Mouse (Mus musculus) left cerebral cortex, adult 8-10 months (tissue): Measurements from ENCODE around the gene Caap1. TPM values are rescaled to one million over a fixed set of nuclear protein-coding genes. Genes with fewer than 3 reads are reported as not detected.

ENCODE experiments used
- DNase-seq, 2 experiments: peaks; one replicate each; pipeline ENCODE4 v3.0.0; 2022; ENCODE audit warnings: low spot score in 2 of 2
- total RNA-seq, 4 experiments: library from RNA; stranded (reverse); gene quantifications; 2 replicates each; pipeline ENCODE4 v1.2.4; 2022

Caap1 gene
- 1 to 10 TPM; 7.6 to 9.2 (median 9.0) TPM for total RNA-seq

DNA sequence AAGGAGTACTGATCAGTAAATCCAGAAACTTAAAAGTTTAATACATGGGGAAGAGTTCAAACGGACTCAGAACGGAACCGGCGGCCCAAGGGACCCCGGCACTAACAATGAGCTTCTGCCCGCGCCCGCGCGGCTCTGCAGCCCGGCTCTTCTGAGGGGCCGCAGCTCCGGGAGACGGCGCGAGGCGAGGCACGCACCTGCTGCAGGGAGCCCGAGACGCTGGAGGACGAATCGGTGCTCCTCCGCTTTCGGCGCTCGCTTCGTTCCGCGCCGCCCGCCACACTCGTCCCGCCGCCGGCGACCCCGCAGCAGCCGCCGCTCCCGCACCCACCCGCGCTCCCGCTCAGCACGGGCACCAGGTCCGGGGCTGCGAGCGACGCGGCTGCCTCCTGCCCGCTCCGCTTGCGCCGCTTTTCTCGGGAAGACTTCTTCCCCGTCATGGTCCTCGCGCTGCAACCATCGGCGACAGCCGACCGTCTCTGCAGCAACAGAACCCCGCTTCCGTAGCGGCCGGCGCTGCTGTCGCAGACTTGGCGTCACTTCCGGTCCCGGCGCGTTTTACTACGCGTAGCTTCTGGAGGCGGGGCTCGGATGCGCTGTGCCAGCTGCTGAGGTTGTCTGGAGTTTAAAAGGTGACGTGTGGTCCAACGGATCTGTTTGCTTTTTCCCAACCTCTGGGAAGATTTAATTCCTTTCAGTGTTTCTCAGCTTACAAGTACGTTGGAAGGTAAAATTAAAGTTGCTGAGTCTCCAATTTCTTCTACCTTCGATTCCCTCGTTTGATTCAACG, at the start of gene Caap1, which contains the start of gene Gm10306:
Caap1 (minus strand) TSS at position 532 of the 790 bp plus-strand sequence.
Gm10306 (plus strand) TSS at position 282 of the 790 bp plus-strand sequence.
- DNase-seq: peak; percentile 84 to 90

DNA sequence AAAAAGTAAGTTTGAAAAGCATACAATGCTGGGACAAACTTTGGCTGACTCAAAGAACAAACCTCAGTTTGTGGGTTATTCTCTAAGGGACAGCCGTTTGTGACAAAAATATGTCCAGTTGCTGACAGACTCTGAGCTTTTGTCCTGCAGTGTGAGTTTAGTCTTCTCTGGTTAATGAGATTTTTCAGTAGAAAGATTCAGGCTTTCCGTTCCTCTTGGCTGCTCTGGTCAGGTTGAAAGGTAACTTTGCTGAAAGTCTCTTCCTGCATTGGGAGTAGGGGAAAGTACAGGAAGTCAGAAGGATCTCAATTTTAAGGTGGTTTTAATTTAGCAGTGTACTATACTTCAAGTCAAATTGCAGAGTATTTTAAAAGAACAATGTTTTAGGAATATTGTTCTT, 49.0 kb upstream of the Caap1 start:
- no peak for DNase-seq

DNA sequence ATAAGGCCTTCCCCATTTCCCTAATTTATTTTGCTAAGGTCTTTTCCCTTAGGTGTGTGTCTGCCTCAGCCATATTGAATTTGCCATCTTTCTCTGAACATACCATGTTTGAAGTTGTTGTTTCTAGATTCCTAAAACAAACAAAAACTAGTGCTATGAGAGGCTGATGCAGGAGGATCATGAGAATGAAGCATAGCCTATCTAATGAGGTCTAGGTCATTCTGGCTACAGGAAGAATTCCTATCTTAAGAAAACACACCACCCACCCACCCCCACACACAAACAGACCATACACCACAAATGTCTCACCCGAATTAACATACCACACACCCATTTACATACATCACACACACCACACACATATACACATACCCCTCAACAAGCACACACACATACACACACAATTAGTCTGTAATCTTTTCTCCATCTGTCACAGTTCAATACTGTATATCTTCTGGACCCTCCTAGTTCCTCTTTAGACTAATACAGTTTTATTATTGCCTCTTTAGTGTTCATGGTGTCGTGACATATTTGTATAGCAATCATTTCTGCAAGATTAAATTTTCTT, 47.9 kb upstream of the Caap1 start:
- DNase-seq: no peak

DNA sequence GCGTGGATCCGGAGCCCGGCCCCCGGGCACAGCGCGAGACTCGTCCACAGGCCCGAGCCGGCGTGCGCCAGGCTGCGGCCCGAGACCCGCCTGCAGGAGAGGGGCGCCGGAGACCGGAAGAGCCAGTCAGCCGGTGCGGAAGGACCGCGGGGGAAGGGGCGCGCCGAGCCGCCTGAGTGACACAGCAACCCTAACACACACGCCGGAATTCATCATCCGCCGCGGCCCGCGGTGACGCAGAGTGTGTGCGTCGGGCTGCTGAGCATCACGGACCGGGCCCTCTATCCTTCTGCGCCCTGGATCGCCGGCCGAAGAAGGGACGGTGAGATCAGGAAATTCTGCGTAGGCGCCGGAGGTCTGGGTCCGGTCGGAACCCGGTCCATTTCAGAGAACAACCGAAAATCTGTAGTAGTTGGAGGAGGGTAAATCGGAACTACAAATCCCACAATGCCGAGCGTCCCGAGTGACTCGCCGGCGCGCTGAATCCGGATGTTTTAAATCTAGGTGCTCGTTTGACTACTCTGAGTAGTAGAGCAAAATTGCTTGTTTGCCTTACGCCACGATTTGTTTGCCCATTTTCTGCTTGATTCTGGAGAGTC, 46.5 kb upstream of the Caap1 start, which contains the start of gene Plaa:
Plaa (minus strand) TSS at position 214 of the 599 bp plus-strand sequence.
- peak; percentile 92 to 94 for DNase-seq

DNA sequence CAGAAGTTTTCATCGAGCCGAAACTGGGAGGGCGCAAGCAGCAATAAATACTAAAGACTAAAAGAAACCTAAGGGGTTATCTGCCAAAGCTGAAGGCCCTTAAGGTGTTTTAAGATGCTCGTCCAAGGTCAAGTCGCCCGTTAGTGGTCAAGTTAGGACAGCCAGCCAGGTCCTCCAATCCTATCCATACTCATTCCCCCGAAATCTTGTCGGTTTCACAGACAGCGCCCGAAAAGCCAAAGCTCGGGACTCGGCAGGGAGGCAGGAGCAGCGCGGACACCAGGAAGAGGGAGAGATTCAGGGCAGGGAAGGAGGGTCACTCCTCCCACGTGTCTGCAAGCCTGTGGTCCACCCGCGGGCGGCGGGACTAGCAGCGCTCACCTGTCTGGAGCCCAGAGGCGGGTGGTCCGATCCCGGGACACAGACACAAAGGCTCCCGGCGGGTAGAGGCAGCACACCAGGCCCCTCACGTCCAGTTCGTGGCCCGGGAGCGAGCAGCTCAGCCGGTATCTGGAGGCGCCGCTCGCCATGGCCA, 46.0 kb upstream of the Caap1 start:
- DNase-seq: no peak

DNA sequence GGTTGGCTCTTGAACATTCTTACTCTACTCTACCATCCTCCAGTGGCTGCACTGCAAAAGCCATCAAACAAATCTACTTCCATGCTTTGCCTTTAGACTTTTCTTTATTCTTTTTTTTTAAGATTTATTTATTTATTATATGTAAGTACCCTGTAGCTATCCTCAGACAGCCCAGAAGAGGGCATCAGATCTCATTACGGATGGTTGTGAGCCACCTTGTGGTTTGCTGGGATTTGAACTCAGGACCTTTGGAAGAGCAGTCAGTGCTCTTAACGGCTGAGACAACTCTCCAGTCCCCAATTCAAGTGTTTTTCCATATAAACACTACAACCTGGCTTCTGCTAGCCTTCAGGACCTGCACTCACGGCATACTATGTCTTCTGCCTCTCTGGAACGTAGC, 44.8 kb upstream of the Caap1 start:
- DNase-seq: no peak

DNA sequence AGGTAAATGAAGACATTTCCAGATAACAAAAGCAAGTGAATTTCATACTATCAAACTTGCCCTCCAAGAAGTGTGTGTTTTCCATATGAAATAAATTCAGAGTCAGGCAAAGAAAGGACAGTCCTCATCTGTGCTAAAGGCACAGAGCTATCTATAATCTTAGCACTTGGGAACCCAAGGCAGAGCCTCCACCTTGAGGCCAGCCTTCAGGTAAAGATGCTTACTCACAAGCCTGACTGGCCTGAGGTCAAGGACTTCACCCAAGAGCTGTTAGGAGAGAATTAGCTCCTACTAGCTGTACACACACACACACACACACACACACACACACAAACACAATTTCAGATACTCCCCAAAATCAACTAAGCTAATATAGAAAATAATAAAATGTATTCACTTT, 36.1 kb upstream of the Caap1 start:
- DNase-seq: no peak

DNA sequence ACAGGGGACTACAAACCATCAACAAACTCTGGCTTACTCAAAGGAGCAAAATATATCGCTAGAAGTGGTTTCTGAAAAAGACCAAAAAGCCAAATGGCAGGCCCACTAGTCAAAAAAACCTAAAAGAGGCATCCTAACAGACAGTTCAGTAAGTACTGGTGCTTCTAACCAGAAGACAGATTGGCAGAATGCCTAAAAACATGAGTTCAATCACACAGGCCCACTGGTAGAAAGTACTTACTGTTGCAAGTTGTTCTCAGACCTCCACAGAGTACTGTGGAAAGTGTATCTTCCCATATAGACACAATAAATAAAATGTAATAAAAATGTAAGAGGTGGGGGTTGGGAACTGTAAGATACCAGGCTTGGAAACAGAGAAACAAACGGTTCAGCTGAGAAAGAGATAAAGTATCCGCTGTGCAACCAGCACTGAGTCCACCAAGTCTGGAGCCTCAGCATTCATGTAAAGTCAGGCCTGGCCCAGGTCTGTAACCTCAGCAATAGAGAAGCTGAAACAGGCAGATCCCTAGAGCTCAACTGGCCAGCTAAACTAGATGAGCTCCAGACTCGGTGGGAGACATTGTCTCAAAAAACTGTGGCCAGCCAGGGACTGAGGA, 35.3 kb upstream of the Caap1 start:
- DNase-seq: no peak

DNA sequence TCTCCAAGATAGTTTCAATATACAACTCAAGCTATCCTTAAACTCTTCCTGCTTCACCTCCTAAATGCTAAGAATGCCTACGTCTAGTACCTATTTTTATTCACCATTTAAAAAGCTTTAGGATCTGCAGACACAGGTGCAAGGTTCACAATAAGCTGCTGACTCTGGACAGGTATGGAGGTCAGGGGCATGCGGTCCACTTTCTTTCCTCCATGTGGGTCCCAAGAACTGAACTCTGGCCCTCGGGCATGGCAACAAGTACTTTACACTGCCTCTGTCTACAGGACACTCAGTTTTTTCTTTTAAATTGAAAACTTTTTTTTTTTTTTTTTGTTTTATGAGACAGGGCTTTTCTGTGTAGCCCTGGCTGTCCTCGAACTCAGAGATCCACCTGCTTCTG, 16.1 kb upstream of the Caap1 start:
- no peak for DNase-seq

DNA sequence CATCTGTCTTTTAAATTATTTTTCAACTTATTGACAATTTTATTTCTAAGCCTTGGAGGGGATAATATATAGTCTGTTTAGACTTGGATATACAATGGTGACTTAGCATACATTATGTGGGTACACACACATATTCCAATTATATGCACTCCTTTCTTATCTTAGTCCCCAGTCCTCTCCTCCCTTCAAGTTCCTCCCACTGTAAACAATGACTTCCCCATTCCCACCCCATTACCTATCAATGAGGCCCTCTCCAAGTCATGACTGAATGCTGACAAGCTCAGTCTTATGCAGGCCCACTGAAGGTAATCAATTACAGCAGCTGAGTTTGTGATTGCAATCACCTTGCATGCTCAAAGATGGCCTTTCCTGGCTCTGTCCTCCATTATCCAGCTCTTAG, 7.7 kb upstream of the Caap1 start:
- no peak for DNase-seq

DNA sequence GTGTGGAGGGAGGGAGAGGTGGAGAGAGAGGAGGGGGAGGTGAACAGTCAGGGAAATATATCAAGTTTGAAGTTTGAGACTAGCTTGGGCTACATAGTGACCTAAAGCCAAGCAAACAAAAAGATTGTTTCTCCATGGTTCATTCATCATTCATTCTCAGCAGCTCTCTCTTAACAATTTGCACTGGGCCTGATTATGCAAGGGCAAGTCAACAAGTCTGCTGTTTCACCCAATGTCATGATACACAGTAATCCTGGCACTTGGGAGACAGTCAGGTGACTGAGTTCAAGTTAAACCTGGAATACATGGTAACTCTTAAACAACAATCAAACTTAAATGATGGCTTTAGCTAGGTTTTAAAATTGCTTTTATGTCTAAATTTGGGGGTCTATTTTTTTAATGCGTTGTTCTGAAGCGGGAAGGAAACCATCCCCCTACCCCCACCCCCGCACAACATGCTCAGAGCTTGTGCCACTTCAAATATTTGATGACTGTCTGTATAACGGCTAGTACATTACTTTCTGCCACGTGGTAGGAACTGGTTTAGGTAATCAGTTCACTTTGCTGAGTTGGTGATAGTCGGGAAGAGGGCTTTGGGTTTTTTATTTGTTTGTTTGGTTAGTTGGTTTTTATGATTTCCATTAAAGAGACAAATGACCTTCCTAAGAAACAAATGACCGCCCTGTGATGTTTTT, 5.5 kb upstream of the Caap1 start:
- DNase-seq: no peak

DNA sequence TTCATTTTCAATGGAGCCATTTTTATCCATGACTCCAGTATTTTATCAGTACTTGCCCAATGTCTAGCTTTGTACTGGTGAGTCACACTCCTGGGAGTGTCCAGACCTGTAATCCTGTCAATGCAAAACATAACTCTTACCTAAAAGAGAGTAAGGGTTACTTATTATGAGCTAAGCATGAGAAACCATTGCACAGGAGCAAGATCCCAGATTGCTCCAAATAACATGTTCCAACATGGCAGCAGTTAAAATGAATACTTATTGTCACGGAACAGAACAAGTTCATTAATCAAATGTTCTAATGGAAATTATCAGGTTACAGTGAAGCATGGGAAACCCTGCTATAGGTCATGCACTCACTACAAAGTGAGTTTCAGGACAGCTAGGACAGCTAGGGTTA, 3.7 kb upstream of the Caap1 start:
- no peak for DNase-seq

DNA sequence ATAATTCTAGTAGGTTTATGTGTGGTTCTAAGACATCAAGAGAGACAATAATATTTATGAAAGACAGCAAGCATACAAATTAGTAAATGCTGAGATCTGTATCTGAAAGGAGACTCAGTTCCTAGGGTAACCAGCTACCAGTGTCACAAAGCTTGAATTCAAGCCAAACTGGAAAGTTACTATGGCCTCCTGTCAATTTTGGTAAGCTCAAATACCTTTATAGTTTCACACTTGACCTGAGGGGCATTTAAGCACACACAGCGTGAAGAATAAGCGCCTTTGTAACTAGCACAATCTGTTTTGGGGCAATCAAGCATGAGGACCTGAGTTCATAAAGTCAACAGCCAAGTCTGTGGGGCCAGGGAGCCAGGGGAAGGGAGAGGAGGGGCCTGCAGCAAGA, 2.7 kb upstream of the Caap1 start:
- DNase-seq: no peak

DNA sequence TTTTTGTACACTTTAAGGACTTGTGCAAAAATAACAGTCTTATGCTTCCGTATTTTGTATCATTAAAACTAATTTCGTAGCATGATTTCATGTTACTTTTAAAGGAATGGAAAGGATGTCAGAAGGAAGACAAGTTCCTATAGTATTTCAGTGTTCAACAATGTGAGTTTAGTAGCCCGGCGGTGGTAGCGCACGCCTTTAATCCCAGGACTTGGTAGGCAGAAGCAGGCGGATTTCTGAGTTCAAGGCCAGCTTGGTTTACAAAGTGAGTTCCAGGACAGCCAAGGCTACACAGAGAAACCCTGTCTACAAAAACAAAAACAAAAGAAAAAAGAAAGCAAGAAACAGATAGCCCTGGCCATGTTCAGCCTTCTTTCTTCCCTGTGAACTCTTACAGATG, 549 bp upstream of the Caap1 start:
- DNase-seq: no peak

DNA sequence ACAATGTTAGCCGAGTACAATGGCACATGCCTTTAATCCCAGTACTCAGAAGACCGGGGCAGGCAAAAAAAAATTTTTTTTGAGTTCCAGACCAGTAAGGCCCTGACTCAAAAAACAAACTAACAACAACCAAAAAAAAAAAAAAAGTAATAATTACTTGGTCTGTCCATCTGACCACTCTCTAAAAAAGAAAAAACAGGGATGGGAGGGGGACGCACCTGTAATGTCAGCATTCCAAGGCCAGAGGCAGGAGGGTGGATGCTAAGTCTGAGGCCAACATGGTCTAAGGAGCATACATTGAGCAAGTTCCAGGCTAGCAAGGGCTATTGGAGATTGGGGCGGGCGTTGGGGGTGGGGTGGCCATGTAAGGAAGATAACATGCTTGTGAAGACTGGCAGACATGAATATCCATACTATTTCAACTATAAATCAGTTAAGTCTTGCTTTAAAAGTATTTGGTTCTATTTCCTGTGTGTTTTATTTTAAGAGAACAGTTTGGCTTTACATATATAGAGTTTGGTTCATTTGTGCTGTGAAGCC, 1.6 kb downstream of the Caap1 start:
- no peak for DNase-seq

DNA sequence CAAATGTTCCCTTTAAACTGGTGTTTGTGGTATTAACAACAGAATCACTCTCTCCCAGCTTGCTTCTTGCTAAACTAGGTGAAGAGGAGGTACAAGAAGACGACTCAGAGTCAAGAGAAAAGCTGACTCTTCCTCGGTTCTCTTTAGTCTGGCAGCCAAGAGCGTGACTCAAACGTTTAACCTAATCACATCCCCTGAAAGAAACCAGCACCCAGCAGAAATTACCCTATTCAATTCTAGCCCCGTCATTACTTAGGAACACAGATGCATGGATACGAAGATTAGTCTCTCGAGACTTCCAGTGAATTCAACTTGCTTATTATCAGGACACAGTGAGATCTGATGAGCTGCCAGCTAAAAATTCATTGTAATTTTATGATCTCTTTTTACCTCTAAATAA, 12.3 kb downstream of the Caap1 start:
- no peak for DNase-seq

DNA sequence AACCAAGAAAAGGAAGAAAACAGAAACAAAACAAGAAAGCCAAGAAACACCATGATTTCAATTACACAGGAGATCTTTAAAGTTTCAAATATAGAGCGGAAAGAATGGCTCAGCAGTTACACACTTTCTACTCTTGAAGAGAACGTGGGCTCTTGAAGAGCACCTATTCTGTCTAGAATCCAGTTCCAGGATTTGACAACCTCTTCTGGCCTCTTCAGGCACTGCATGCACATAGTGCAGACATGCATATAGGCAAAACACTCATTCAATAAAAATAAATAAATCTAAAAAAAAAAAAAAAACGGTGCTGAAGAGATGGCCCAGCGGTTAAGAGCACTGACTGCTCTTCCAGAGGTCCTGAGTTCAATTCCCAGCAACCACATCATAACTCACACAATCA, 13.6 kb downstream of the Caap1 start:
- DNase-seq: no peak

DNA sequence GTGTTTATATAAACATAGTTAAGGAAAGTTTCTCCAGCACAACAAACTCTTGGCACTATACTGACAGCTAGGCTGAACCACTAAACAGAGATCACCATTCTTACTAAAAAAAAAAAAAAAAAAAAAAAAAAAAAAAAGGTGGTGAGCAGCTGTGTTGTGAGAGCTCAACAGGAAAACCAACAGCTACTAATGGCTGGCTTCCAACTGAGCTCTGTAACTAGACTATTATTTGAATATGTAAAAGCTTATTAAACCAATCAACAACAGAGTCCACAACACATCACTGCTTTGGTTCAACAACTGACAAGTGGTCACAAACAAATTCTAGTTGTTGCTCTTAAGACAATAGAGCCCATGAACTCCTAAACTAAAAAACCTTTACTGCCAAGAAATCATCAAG, 23.4 kb downstream of the Caap1 start:
- DNase-seq: no peak

DNA sequence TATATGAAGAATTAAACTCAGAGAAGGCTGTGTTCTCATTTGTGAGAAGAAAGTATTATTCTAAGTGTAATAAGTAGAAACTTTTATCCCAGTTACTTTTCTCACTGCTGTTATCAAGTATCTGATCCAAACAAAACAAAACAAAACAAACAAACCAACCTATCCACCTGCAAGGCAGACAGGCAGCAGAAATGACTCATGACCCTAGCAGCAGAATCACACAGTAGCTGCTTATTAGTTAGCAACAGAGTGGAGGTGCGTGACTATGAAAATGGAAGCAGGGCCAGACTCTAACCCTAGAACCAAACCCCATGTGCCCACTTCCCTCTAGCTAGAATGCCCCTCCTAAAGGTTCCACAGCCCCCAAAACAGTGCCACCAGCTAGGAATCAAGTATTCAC, 27.1 kb downstream of the Caap1 start:
- DNase-seq: no peak

DNA sequence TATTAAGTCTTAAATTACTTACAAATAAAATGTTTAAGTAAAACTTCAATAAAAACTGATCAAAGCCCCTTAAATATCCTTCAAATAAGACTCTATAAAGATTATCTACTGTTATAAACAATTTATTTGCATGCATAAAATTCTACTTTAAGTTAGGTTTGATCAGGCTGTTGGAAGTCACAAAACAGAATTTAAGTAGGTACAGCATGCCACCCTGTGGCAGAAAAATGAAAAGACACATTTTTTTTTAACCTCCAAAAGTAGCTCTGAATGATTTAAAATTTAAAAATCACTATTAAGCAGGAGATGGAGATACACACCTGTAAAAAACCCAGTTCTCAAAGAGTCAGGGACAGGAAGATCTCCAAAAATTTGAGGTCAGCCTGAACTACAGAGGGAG, 33.3 kb downstream of the Caap1 start:
- no peak for DNase-seq

DNA sequence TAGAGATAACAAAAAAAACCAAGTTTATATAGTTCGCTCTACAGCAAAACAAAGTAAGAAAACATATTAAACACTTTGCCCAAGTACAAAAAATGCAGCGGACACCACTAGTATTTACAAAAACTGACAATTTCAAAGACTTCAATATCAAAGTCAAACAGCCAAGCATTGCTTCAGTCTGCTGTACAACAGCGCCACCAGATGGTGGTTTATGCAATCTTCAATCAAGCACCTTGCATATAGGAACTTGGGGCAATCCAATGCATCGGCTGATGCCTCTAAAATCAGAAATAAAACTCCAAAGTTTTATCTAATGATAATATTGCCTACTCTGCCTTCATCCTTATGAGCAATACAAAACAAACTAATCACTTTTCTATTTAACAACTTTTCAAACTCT, 39.0 kb downstream of the Caap1 start:
- DNase-seq: peak in 1 of 2 experiments; percentile 12
